Comparison of ENCODE assay signal across 8 mouse cellular contexts in genomic region chr3:108383485-108384354, GRCm38 (mm10). TPM values are rescaled to one million over a fixed set of nuclear protein-coding genes. Genes with fewer than 3 reads are reported as not detected.
A peak's percentile ranks its signal among the peaks of the same experiment; 100 is the strongest.
DNase-seq lines count a peak whose midpoint lies in the region; ATAC-seq and TF ChIP-seq lines count a peak whose summit lies in the region.

TSS of gene Psrc1 (plus strand) at chr3:108383839.

- peak; percentile 90 for ATAC-seq in kidney, embryonic 14.5 days (ENCODE audit: low FRiP score, low TSS enrichment)
- ATAC-seq in monocyte, adult 5-6 weeks (replicated peaks; ENCODE audit: insufficient number of reproducible peaks, low FRiP score, low TSS enrichment, poor library complexity, severe bottlenecking) = peak; percentile 62

- H3K4me1 ChIP-seq in embryonic fibroblast, embryonic 13.5 days (ENCODE audit: control insufficient read depth, insufficient read depth, low read length) = peaks cover 9% of the 10 kb centered on the region
- H3K4me1 ChIP-seq in heart, embryonic 10.5 days = peaks cover 49% of the 10 kb centered on the region
- peaks cover 6% of the 10 kb centered on the region; the same call in 1 of the 2 replicates for H3K4me1 ChIP-seq in kidney, embryonic 14.5 days (ENCODE audit: control insufficient read depth, insufficient read depth, low read length)
- 0 out of 2 replicates have a peak, but pooled peaks cover 3% of the 10 kb centered on the region for H3K4me1 ChIP-seq in liver, adult 2 months (ENCODE audit: control insufficient read depth, insufficient read depth, low read length)

- TF ChIP-seq POLR2A in embryonic fibroblast, embryonic 13.5 days (IDR thresholded peaks at IDR 0.05; ENCODE audit: low read depth, low read length) = peak; percentile 69
- no peak for TF ChIP-seq POLR2A in liver, adult 2 months (IDR thresholded peaks at IDR 0.05; ENCODE audit: extremely low read depth, insufficient read depth, low read length)

- H3K27me3 ChIP-seq in heart, embryonic 10.5 days (ENCODE audit: insufficient read depth, poor library complexity, severe bottlenecking) = no peaks in the 10 kb centered on the region
- no peaks in the 10 kb centered on the region for H3K27me3 ChIP-seq in kidney, embryonic 14.5 days (ENCODE audit: control insufficient read depth, insufficient read depth, low read length)
- no peaks in the 10 kb centered on the region for H3K27me3 ChIP-seq in liver, adult 2 months (ENCODE audit: control insufficient read depth, insufficient read depth, low read length)

- peak within 1 kb of the TSS; percentile 58 for H3K9ac ChIP-seq in kidney, embryonic 14.5 days (ENCODE audit: low read depth, low read length)
- H3K9ac ChIP-seq in liver, adult 2 months (ENCODE audit: low read depth, low read length) = peak within 1 kb of the TSS; percentile 19; the same call in 1 of the 2 replicates

- H3K9me3 ChIP-seq in heart, embryonic 10.5 days = no peaks in the 10 kb centered on the region
- H3K9me3 ChIP-seq in kidney, embryonic 14.5 days (ENCODE audit: control insufficient read depth, low read length) = no peaks in the 10 kb centered on the region

- WGBS in heart, embryonic 10.5 days = 2% methylated on average over 44 of the region's 44 CpGs
- under 1% methylated on average over 44 of the region's 44 CpGs for WGBS in kidney, embryonic 14.5 days
- WGBS in liver, adult 2 months = 7% methylated on average over 44 of the region's 44 CpGs

- H3K4me2 ChIP-seq in kidney, embryonic 14.5 days (replicated peaks; ENCODE audit: low read depth, low read length) = peak within 1 kb of the TSS; percentile 68

- peak within 1 kb of the TSS; percentile 74 for H3K4me3 ChIP-seq in embryonic fibroblast, embryonic 13.5 days (ENCODE audit: insufficient read depth, low read length)
- H3K4me3 ChIP-seq in heart, embryonic 10.5 days = peak within 1 kb of the TSS; percentile 68
- H3K4me3 ChIP-seq in kidney, embryonic 14.5 days (ENCODE audit: low read length) = peak within 1 kb of the TSS; percentile 65
- peak within 1 kb of the TSS; percentile 71 for H3K4me3 ChIP-seq in liver, adult 2 months (ENCODE audit: insufficient read depth, low read depth, low read length)

- peak within 1 kb of the TSS; percentile 79 for H3K27ac ChIP-seq in embryonic fibroblast, embryonic 13.5 days (ENCODE audit: insufficient read depth, low read length)
- peak within 1 kb of the TSS; percentile 80 for H3K27ac ChIP-seq in heart, embryonic 10.5 days
- no peak within 1 kb of the TSS for H3K27ac ChIP-seq in kidney, embryonic 14.5 days (ENCODE audit: low read depth, low read length)
- no peak within 1 kb of the TSS for H3K27ac ChIP-seq in liver, adult 2 months (replicated peaks; ENCODE audit: insufficient read depth, low read depth, low read length)

- H3K36me3 ChIP-seq in heart, embryonic 10.5 days = peaks cover 27% of the 10 kb centered on the region
- H3K36me3 ChIP-seq in kidney, embryonic 14.5 days (ENCODE audit: control insufficient read depth, insufficient read depth, low read length) = peaks cover 14% of the 10 kb centered on the region; the same call in 1 of the 2 replicates
- H3K36me3 ChIP-seq in liver, adult 2 months (ENCODE audit: control insufficient read depth, insufficient read depth, low read length) = no peaks in the 10 kb centered on the region

- peak; percentile 68 for DNase-seq in CD4-positive, CD25-positive, alpha-beta regulatory T cell, adult 2 months (ENCODE audit: low read depth, low spot score)
- DNase-seq in brain, adult 2 months (ENCODE audit: low read depth, low spot score) = peak; percentile 90
- DNase-seq in heart, embryonic 10.5 days (ENCODE audit: low spot score) = peak; percentile 97
- DNase-seq in liver, adult 2 months (ENCODE audit: extremely low read depth, low read depth, low spot score) = peak; percentile 43
- peak; percentile 72 to 82 for DNase-seq in spleen, postnatal 36 days (ENCODE audit: low spot score in 2 of 2)

- no peaks in the 10 kb centered on the region for H3K79me2 ChIP-seq in liver, adult 2 months (ENCODE audit: control insufficient read depth, insufficient read depth, low read length)

- no peak for TF ChIP-seq CTCF in embryonic fibroblast, embryonic 13.5 days (IDR thresholded peaks at IDR 0.05; ENCODE audit: borderline replicate concordance, insufficient read depth, low read length)
- TF ChIP-seq CTCF in liver, adult 2 months (IDR thresholded peaks at IDR 0.05; ENCODE audit: low read depth, low read length) = no peak

RNA-seq across cellular contexts. Expression of gene Psrc1, which starts in this region (rescaled TPM):
- 149 and 152 TPM in 2 replicates for polyA plus RNA-seq in embryonic fibroblast, embryonic 13.5 days (2011; ENCODE audit: insufficient read length, low read depth, missing spikeins)
- polyA plus RNA-seq in heart, embryonic 10.5 days (2016; fragmentation: Nextera tagmentation; extraction: Ambion mirVana) = 44.0 and 57.6 TPM in 2 replicates
- 48.9 and 51.4 TPM in 2 replicates for polyA plus RNA-seq in kidney, embryonic 14.5 days (2014; fragmentation: Nextera tagmentation; extraction: Ambion mirVana)
- 0.40 TPM in 1 of 2 replicates, not detected in the other for total RNA-seq in liver, adult 2 months (2014; rRNA removed)
- 0.26 and 0.37 TPM in 2 replicates for polyA plus RNA-seq in liver, adult 2 months (2012; rRNA removed)
- total RNA-seq in monocyte, adult 5-6 weeks (2017) = 0.68 to 1.4 TPM (median 0.86 TPM) in 3 replicates

Comparison
In these comparisons a context has a peak if more than half of its experiments do, and no peak if none do; other contexts are left out.
1. RNA of gene Psrc1 (polyA plus RNA-seq): 149 to 152 TPM in embryonic fibroblast, embryonic 13.5 days, 44.0 to 57.6 TPM in heart, embryonic 10.5 days and 48.9 to 51.4 TPM in kidney, embryonic 14.5 days; 0.26 to 0.37 TPM in liver, adult 2 months; every median in the first group is over 10 times any median in the second.
2. Peak in DNase-seq, H3K4me3 ChIP-seq and H3K9ac ChIP-seq in liver, adult 2 months; RNA of the gene not detected or under 1 TPM.
3. DNase-seq: peak in every context shown above with its lines; median percentile 97 in heart, embryonic 10.5 days; 90 in brain, adult 2 months; 77 in spleen, postnatal 36 days; 68 in CD4-positive, CD25-positive, alpha-beta regulatory T cell, adult 2 months; 43 in liver, adult 2 months.
4. H3K27ac ChIP-seq: peak in embryonic fibroblast, embryonic 13.5 days (single experiment) and heart, embryonic 10.5 days (single experiment); none in kidney, embryonic 14.5 days (single experiment) and liver, adult 2 months (single experiment).
5. Peak in every context shown above with its lines, with median percentiles within 50 percentile points of each other: H3K4me3 ChIP-seq.